In genomic region chr10:87863326-87863725, GRCm38 (mm10) we compare ENCODE assay signal across 13 mouse cellular contexts. TPM values are rescaled to one million over a fixed set of nuclear protein-coding genes. Genes with fewer than 3 reads are reported as not detected.
A peak's percentile ranks its signal among the peaks of the same experiment; 100 is the strongest.
DNase-seq lines count a peak whose midpoint lies in the region; ATAC-seq and TF ChIP-seq lines count a peak whose summit lies in the region.
"Had no signal": no experiment of that assay in that cellular context is flagged by ENCODE, and none has a peak within 500 bp of the region (broad histone marks: within the 10 kb centered on the region; RNA-seq: fewer than 3 reads in every experiment).

No protein-coding gene starts in this region.

- H3K4me3 ChIP-seq in forebrain, embryonic 10.5 days: no peak overlapping the region
- no peak overlapping the region for H3K4me3 ChIP-seq in forebrain, embryonic 16.5 days (replicated peaks; ENCODE audit: low read length)
- H3K4me3 ChIP-seq in liver, adult 2 months (ENCODE audit: insufficient read depth, low read depth, low read length): peak overlapping the region; percentile 79
- no peak overlapping the region for H3K4me3 ChIP-seq in liver, embryonic 12.5 days
- H3K4me3 ChIP-seq in kidney, postnatal 0 days (replicated peaks; ENCODE audit: low read depth, low read length): no peak overlapping the region
- H3K4me3 ChIP-seq: intestine, embryonic 15.5 days; liver, embryonic 13.5 days; midbrain, embryonic 13.5 days had no signal

- no peak for DNase-seq in forebrain, embryonic 10.5 days (ENCODE audit: extremely low spot score, low spot score)
- DNase-seq in liver, adult 2 months (ENCODE audit: extremely low read depth, low read depth, low spot score): no peak
- DNase-seq in kidney, postnatal 0 days (ENCODE audit: low spot score): peak; percentile 72
- DNase-seq in neural tube, embryonic 10.5 days (ENCODE audit: extremely low spot score, low spot score): peak; percentile 44
- DNase-seq in left cerebral cortex, adult 18-20 months (ENCODE audit: low spot score in 2 of 2): no peak
- no peak for DNase-seq in left cerebral cortex, postnatal 14 days (ENCODE audit: low spot score in 2 of 2)
- DNase-seq: cerebellum, postnatal 36 days; liver, embryonic 13.5 days; retina, postnatal 1 day had no signal

- H3K9ac ChIP-seq in forebrain, embryonic 16.5 days (replicated peaks; ENCODE audit: low read depth, low read length): no peak overlapping the region
- H3K9ac ChIP-seq in liver, adult 2 months (ENCODE audit: low read depth, low read length): peak overlapping the region; percentile 84
- H3K9ac ChIP-seq in liver, embryonic 12.5 days: no peak overlapping the region
- no peak overlapping the region for H3K9ac ChIP-seq in kidney, postnatal 0 days (ENCODE audit: low read depth, low read length)
- H3K9ac ChIP-seq: intestine, embryonic 15.5 days; liver, embryonic 13.5 days; midbrain, embryonic 13.5 days had no signal

- peaks cover 11% of the 10 kb centered on the region; the same call in 1 of the 2 replicates for H3K79me2 ChIP-seq in liver, adult 2 months (ENCODE audit: control insufficient read depth, insufficient read depth, low read length)

- no peak for TF ChIP-seq POLR2A in liver, adult 2 months (IDR thresholded peaks at IDR 0.05; ENCODE audit: extremely low read depth, insufficient read depth, low read length)

- H3K27ac ChIP-seq in forebrain, embryonic 10.5 days: peak overlapping the region; percentile 35; the same call in 1 of the 2 replicates
- no peak overlapping the region for H3K27ac ChIP-seq in forebrain, embryonic 16.5 days (ENCODE audit: low read length)
- H3K27ac ChIP-seq in liver, adult 2 months (replicated peaks; ENCODE audit: insufficient read depth, low read depth, low read length): peak overlapping the region; percentile 81
- no peak overlapping the region for H3K27ac ChIP-seq in liver, embryonic 12.5 days
- no peak overlapping the region for H3K27ac ChIP-seq in kidney, postnatal 0 days
- H3K27ac ChIP-seq: intestine, embryonic 15.5 days; liver, embryonic 13.5 days; midbrain, embryonic 13.5 days had no signal

- no peaks in the 10 kb centered on the region for H3K36me3 ChIP-seq in forebrain, embryonic 10.5 days (replicated peaks)
- H3K36me3 ChIP-seq in forebrain, embryonic 16.5 days (ENCODE audit: control insufficient read depth, insufficient read depth): no peaks in the 10 kb centered on the region
- peaks cover 42% of the 10 kb centered on the region for H3K36me3 ChIP-seq in liver, adult 2 months (ENCODE audit: control insufficient read depth, insufficient read depth, low read length)
- H3K36me3 ChIP-seq in liver, embryonic 12.5 days: no peaks in the 10 kb centered on the region
- H3K36me3 ChIP-seq in kidney, postnatal 0 days (ENCODE audit: insufficient read depth, low read length): no peaks in the 10 kb centered on the region
- H3K36me3 ChIP-seq: intestine, embryonic 15.5 days; liver, embryonic 13.5 days; midbrain, embryonic 13.5 days had no signal

- peaks cover 49% of the 10 kb centered on the region for H3K4me1 ChIP-seq in forebrain, embryonic 10.5 days
- H3K4me1 ChIP-seq in forebrain, embryonic 16.5 days (replicated peaks; ENCODE audit: control insufficient read depth, insufficient read depth, low read length): peaks cover 21% of the 10 kb centered on the region
- H3K4me1 ChIP-seq in liver, adult 2 months (ENCODE audit: control insufficient read depth, insufficient read depth, low read length): peaks cover 33% of the 10 kb centered on the region
- H3K4me1 ChIP-seq in liver, embryonic 12.5 days: peaks cover 1% of the 10 kb centered on the region
- peaks cover 17% of the 10 kb centered on the region; the same call in 1 of the 2 replicates for H3K4me1 ChIP-seq in kidney, postnatal 0 days (replicated peaks; ENCODE audit: insufficient read depth, low read length)

- TF ChIP-seq CTCF in liver, adult 2 months (IDR thresholded peaks at IDR 0.05; ENCODE audit: low read depth, low read length): no peak
- no peak for TF ChIP-seq CTCF in kidney, postnatal 0 days (IDR thresholded peaks at IDR 0.05; ENCODE audit: low read depth)

- H3K4me2 ChIP-seq in forebrain, embryonic 16.5 days (ENCODE audit: low read length): no peak overlapping the region
- H3K4me2 ChIP-seq in liver, embryonic 12.5 days: no peak overlapping the region
- 0 out of 2 replicates have a peak overlapping the region, but pooled peaks have one; percentile 13 for H3K4me2 ChIP-seq in kidney, postnatal 0 days (ENCODE audit: low read length)
- H3K4me2 ChIP-seq: intestine, embryonic 15.5 days; liver, embryonic 13.5 days; midbrain, embryonic 13.5 days had no signal

- no peaks in the 10 kb centered on the region for H3K9me3 ChIP-seq in forebrain, embryonic 10.5 days
- H3K9me3 ChIP-seq in forebrain, embryonic 16.5 days (ENCODE audit: control insufficient read depth, low read length): no peaks in the 10 kb centered on the region
- no peaks in the 10 kb centered on the region for H3K9me3 ChIP-seq in liver, embryonic 12.5 days (replicated peaks)
- no peaks in the 10 kb centered on the region for H3K9me3 ChIP-seq in kidney, postnatal 0 days (replicated peaks; ENCODE audit: low read length)
- H3K9me3 ChIP-seq: intestine, embryonic 15.5 days; liver, embryonic 13.5 days; midbrain, embryonic 13.5 days had no signal

- ATAC-seq in forebrain, embryonic 16.5 days: no peak
- no peak for ATAC-seq in liver, embryonic 12.5 days
- no peak for ATAC-seq in kidney, postnatal 0 days (replicated peaks; ENCODE audit: low FRiP score, low read depth)
- ATAC-seq: intestine, embryonic 15.5 days; midbrain, embryonic 13.5 days had no signal

- intact Hi-C loops in left cerebral cortex, postnatal 14 days (cut with DNase I): loop anchor here (5.0 kb wide), 1 partner anchor 109 kb away; no protein-coding TSS in a partner anchor

- WGBS in forebrain, embryonic 10.5 days: 87% methylated on average over 4 of the region's 4 CpGs
- 93% methylated on average over 4 of the region's 4 CpGs for WGBS in forebrain, embryonic 16.5 days
- 37% methylated on average over 4 of the region's 4 CpGs for WGBS in liver, adult 2 months
- WGBS in liver, embryonic 12.5 days (ENCODE audit: insufficient replicate concordance): 44% methylated on average over 4 of the region's 4 CpGs
- 22% methylated on average over 4 of the region's 4 CpGs for WGBS in kidney, postnatal 0 days

- H3K27me3 ChIP-seq in forebrain, embryonic 10.5 days (ENCODE audit: poor library complexity, severe bottlenecking): peaks cover 46% of the 10 kb centered on the region
- H3K27me3 ChIP-seq in forebrain, embryonic 16.5 days (replicated peaks; ENCODE audit: control insufficient read depth, insufficient read depth, low read length): peaks cover 8% of the 10 kb centered on the region; the same call in 1 of the 2 replicates
- no peaks in the 10 kb centered on the region for H3K27me3 ChIP-seq in liver, adult 2 months (ENCODE audit: control insufficient read depth, insufficient read depth, low read length)
- peaks cover 27% of the 10 kb centered on the region for H3K27me3 ChIP-seq in liver, embryonic 12.5 days (replicated peaks)
- no peaks in the 10 kb centered on the region for H3K27me3 ChIP-seq in kidney, postnatal 0 days (ENCODE audit: insufficient read depth, low read length)
- H3K27me3 ChIP-seq: intestine, embryonic 15.5 days had no signal

RNA-seq across cellular contexts. Expression of gene Igf1, which starts 5.3 kb away (rescaled TPM):
- 30.0 and 35.5 TPM in 2 replicates for polyA plus RNA-seq in forebrain, embryonic 10.5 days (2016; fragmentation: Nextera tagmentation; extraction: Ambion mirVana)
- 7.2 and 9.0 TPM in 2 replicates for polyA plus RNA-seq in forebrain, embryonic 16.5 days (2015; fragmentation: Nextera tagmentation; extraction: Ambion mirVana)
- total RNA-seq in liver, adult 2 months (2014; rRNA removed): 244 and 252 TPM in 2 replicates
- polyA plus RNA-seq in liver, adult 2 months (2012; rRNA removed): 1,223 and 1,483 TPM in 2 replicates
- 11.2 and 11.5 TPM in 2 replicates for polyA plus RNA-seq in liver, embryonic 12.5 days (2016; fragmentation: Nextera tagmentation; extraction: Ambion mirVana)
- polyA plus RNA-seq in kidney, postnatal 0 days (2015; fragmentation: Nextera tagmentation; extraction: Ambion mirVana): 23.1 and 24.0 TPM in 2 replicates
- total RNA-seq in left cerebral cortex, adult 18-20 months (2021): 1 to 10 TPM; 9.3 to 9.6 TPM
- 10 to 100 TPM; 17.1 to 17.5 TPM for total RNA-seq in left cerebral cortex, postnatal 14 days (2021)

Comparison
In these comparisons a context has a peak if more than half of its experiments do, and no peak if none do; other contexts are left out.
1. H3K27ac ChIP-seq: peak in forebrain, embryonic 10.5 days (single experiment) and liver, adult 2 months (single experiment); none in forebrain, embryonic 16.5 days (single experiment), liver, embryonic 12.5 days (single experiment) and kidney, postnatal 0 days (single experiment).
2. RNA of gene Igf1, which starts 5.3 kb away (polyA plus RNA-seq): 1,223 to 1,483 TPM in liver, adult 2 months; 30.0 to 35.5 TPM in forebrain, embryonic 10.5 days, 23.1 to 24.0 TPM in kidney, postnatal 0 days, 11.2 to 11.5 TPM in liver, embryonic 12.5 days and 7.2 to 9.0 TPM in forebrain, embryonic 16.5 days; every median in the first group is over 10 times any median in the second.
3. DNase-seq: peak in kidney, postnatal 0 days (single experiment) and neural tube, embryonic 10.5 days (single experiment); none in forebrain, embryonic 10.5 days (single experiment), liver, adult 2 months (single experiment), left cerebral cortex, adult 18-20 months (0 of 2) and left cerebral cortex, postnatal 14 days (0 of 2).